Mouse (Mus musculus) CH12.LX (cell line): Measurements from ENCODE around the gene Slc9a9. TPM values are rescaled to one million over a fixed set of nuclear protein-coding genes. Genes with fewer than 3 reads are reported as not detected.

Experiments used
- DNase-seq: peaks from one replicate; pipeline ENCODE4 v3.0.0-alpha.2; 2013; ENCODE audit errors: extremely low read depth
- H3K27ac ChIP-seq: 2 replicates; pipeline ENCODE4 v1.5.1; 2012; ENCODE audit warnings: low read depth, mild to moderate bottlenecking, control low read depth, moderate library complexity; ENCODE audit not compliant: insufficient read depth
- H3K27me3 ChIP-seq: replicated peaks from 2 replicates; pipeline ENCODE3; 2012; ENCODE audit warnings: inconsistent platforms
- H3K36me3 ChIP-seq, 2 experiments: replicated peaks in 1 of 2; 2 replicates each; pipeline versions ENCODE3 to v1.6.1; 2012; ENCODE audit warnings: inconsistent platforms in 1 of 2, low read length in 1 of 2, mild to moderate bottlenecking in 1 of 2, mixed read lengths in 1 of 2, moderate library complexity in 1 of 2; ENCODE audit not compliant: control insufficient read depth in 1 of 2, insufficient read depth in 1 of 2
- H3K4me1 ChIP-seq, 2 experiments: 2 replicates each; pipeline ENCODE4 v1.6.1; 2012; ENCODE audit warnings: inconsistent platforms in 1 of 2, moderate library complexity in 1 of 2; ENCODE audit not compliant: insufficient read depth in 2 of 2, control insufficient read depth in 1 of 2
- H3K4me2 ChIP-seq: 2 replicates; pipeline ENCODE4 v1.6.1; 2012; ENCODE audit warnings: low read depth, mild to moderate bottlenecking, control low read depth; ENCODE audit not compliant: poor library complexity, insufficient read depth, severe bottlenecking
- H3K4me3 ChIP-seq, 3 experiments: fragments of 150-350 bp in 1 of 3; sonication (generic) in 1 of 3; replicated peaks in 1 of 3; 2 replicates each; pipeline versions ENCODE3 to v1.5.1; 2011 to 2012; ENCODE audit warnings: low read depth in 2 of 3, low read length in 2 of 3, mild to moderate bottlenecking in 2 of 3, moderate library complexity in 2 of 3, control low read depth in 1 of 3, improper control_type of control experiment in 1 of 3, inconsistent platforms in 1 of 3, mixed read lengths in 1 of 3; ENCODE audit not compliant: poor library complexity in 1 of 3
- H3K79me2 ChIP-seq: replicated peaks from 2 replicates; pipeline ENCODE4 v1.6.1; 2012; ENCODE audit warnings: mild to moderate bottlenecking, moderate library complexity; ENCODE audit not compliant: control insufficient read depth, poor library complexity, insufficient read depth, severe bottlenecking; ENCODE audit errors: extremely low read depth
- H3K9ac ChIP-seq: 2 replicates; pipeline ENCODE4 v1.6.1; 2012; ENCODE audit warnings: low read depth, mild to moderate bottlenecking, control low read depth, moderate library complexity; ENCODE audit not compliant: insufficient read depth
- H3K9me3 ChIP-seq: replicated peaks from 2 replicates; pipeline ENCODE3; 2012; ENCODE audit warnings: low read length, inconsistent platforms, mixed read lengths
- CHD1 ChIP-seq: IDR thresholded peaks from 2 replicates; pipeline ENCODE4 v1.6.1; 2012; ENCODE audit warnings: low read depth, low read length, improper control_type of control experiment, inconsistent platforms
- CTCF ChIP-seq, 2 experiments: IDR thresholded peaks in 1 of 2; conservative IDR thresholded peaks in 1 of 2; 2 replicates each; pipeline ENCODE4 v1.5.1; 2011 to 2012; ENCODE audit warnings: low read depth in 2 of 2, low read length in 2 of 2, improper control_type of control experiment in 1 of 2, inconsistent platforms in 1 of 2, mild to moderate bottlenecking in 1 of 2, moderate library complexity in 1 of 2
- E2F4 ChIP-seq: IDR thresholded peaks from 2 replicates; pipeline ENCODE4 v1.6.1; 2011; ENCODE audit warnings: low read depth, low read length, improper control_type of control experiment; ENCODE audit not compliant: insufficient replicate concordance
- EP300 ChIP-seq: IDR thresholded peaks from 2 replicates; pipeline ENCODE4 v1.6.1; 2011; ENCODE audit warnings: low read length, improper control_type of control experiment
- GABPA ChIP-seq: IDR thresholded peaks from 2 replicates; pipeline ENCODE4 v1.6.1; 2012; ENCODE audit warnings: low read depth, low read length, improper control_type of control experiment, inconsistent platforms; ENCODE audit not compliant: insufficient replicate concordance
- HCFC1 ChIP-seq: IDR thresholded peaks from 2 replicates; pipeline ENCODE4 v1.6.1; 2012; ENCODE audit warnings: low read depth, mild to moderate bottlenecking, inconsistent platforms, low read length, improper control_type of control experiment
- IRF4 ChIP-seq: IDR thresholded peaks from 2 replicates; pipeline ENCODE4 v1.6.1; 2014; ENCODE audit warnings: low read depth, mild to moderate bottlenecking, inconsistent platforms, low read length, improper control_type of control experiment
- JUND ChIP-seq: conservative IDR thresholded peaks from 2 replicates; pipeline ENCODE4 v1.6.1; 2011; ENCODE audit warnings: low read depth, low read length, improper control_type of control experiment
- MAFK ChIP-seq: IDR thresholded peaks from 2 replicates; pipeline ENCODE4 v1.6.1; 2011; ENCODE audit warnings: low read length, improper control_type of control experiment; ENCODE audit not compliant: insufficient replicate concordance
- MAX ChIP-seq: IDR thresholded peaks from 2 replicates; pipeline ENCODE4 v1.6.1; 2011; ENCODE audit warnings: low read length, improper control_type of control experiment
- MAZ ChIP-seq: IDR thresholded peaks from 2 replicates; pipeline ENCODE4 v1.6.1; 2012; ENCODE audit warnings: low read depth, mild to moderate bottlenecking, inconsistent platforms, low read length, improper control_type of control experiment, moderate library complexity
- MEF2A ChIP-seq: IDR thresholded peaks from 2 replicates; pipeline ENCODE4 v1.6.1; 2014; ENCODE audit warnings: low read depth, mild to moderate bottlenecking, inconsistent platforms, low read length, improper control_type of control experiment, borderline replicate concordance
- MYC ChIP-seq: IDR thresholded peaks from 2 replicates; pipeline ENCODE4 v1.6.1; 2011; ENCODE audit warnings: low read depth, mild to moderate bottlenecking, improper control_type of control experiment, low read length
- POLR2AphosphoS2 ChIP-seq: IDR thresholded peaks from 2 replicates; pipeline ENCODE4 v1.6.1; 2011; ENCODE audit warnings: low read depth, low read length, improper control_type of control experiment
- SIN3A ChIP-seq: IDR thresholded peaks from 2 replicates; pipeline ENCODE4 v1.6.1; 2012; ENCODE audit warnings: low read length, improper control_type of control experiment, inconsistent platforms
- TBP ChIP-seq: conservative IDR thresholded peaks from 2 replicates; pipeline ENCODE4 v1.6.1; 2011; ENCODE audit warnings: low read depth, low read length, improper control_type of control experiment
- TCF12 ChIP-seq: IDR thresholded peaks from 2 replicates; pipeline ENCODE4 v1.6.1; 2014; ENCODE audit warnings: low read depth, mild to moderate bottlenecking, inconsistent platforms, low read length, improper control_type of control experiment
- UBTF ChIP-seq: IDR thresholded peaks from 2 replicates; pipeline ENCODE4 v1.6.1; 2012; ENCODE audit warnings: low read depth, mild to moderate bottlenecking, inconsistent platforms, low read length, improper control_type of control experiment, moderate library complexity
- USF1 ChIP-seq: IDR thresholded peaks from 2 replicates; pipeline ENCODE4 v1.6.1; 2014; ENCODE audit warnings: low read depth, mild to moderate bottlenecking, inconsistent platforms, low read length, improper control_type of control experiment
- USF2 ChIP-seq: conservative IDR thresholded peaks from 2 replicates; pipeline ENCODE4 v1.6.1; 2011; ENCODE audit warnings: low read depth, low read length, improper control_type of control experiment
- ZC3H11A ChIP-seq: IDR thresholded peaks from 2 replicates; pipeline ENCODE4 v1.6.1; 2012; ENCODE audit warnings: low read depth, mild to moderate bottlenecking, inconsistent platforms, low read length, improper control_type of control experiment
- ZKSCAN1 ChIP-seq: IDR thresholded peaks from 2 replicates; pipeline ENCODE4 v1.6.1; 2012; ENCODE audit warnings: low read depth, inconsistent platforms, low read length, improper control_type of control experiment, borderline replicate concordance
- ZMIZ1 ChIP-seq: IDR thresholded peaks from 2 replicates; pipeline ENCODE4 v1.6.1; 2012; ENCODE audit warnings: low read depth, mild to moderate bottlenecking, inconsistent platforms, low read length, improper control_type of control experiment
- ZNF384 ChIP-seq: IDR thresholded peaks from 2 replicates; pipeline ENCODE4 v1.6.1; 2012; ENCODE audit warnings: low read depth, low read length, improper control_type of control experiment, inconsistent platforms
- dilution Hi-C: fragments of 300-500 bp; cut with MboI; formaldehyde crosslinking; loops from 2 replicates; pipeline ENCODE4 v1.14.3; 2020; ENCODE audit warnings: low sequenced_read_pairs; ENCODE audit not compliant: extremely low pct_unique_long_range_greater_than_20kb, extremely low pct_ligation_motif_present
- in situ Hi-C: fragments of 300-500 bp; cut with MboI; formaldehyde crosslinking; loops from 3 replicates; pipeline ENCODE4 v1.14.3; 2019; ENCODE audit warnings: low sequenced_read_pairs, low pct_ligation_motif_present, low pct_unique_long_range_greater_than_20kb, mixed read lengths
- polyA plus RNA-seq: library from polyadenylated mRNA; unstranded; fragments of >175 nt; gene quantifications from 2 replicates; pipeline ENCODE4 v1.2.1, GENCODE M21; 2012; ENCODE audit warnings: low read depth; ENCODE audit not compliant: insufficient read length
- total RNA-seq, 2 experiments: library from RNA; depleted of rRNA; stranded (reverse); fragments of 300-350 nt in 1 of 2; fragments of >200 nt in 1 of 2; gene quantifications; 2 replicates each; pipeline ENCODE4 v1.2.3; 2012 to 2014

Slc9a9 gene
- total and polyA plus RNA-seq, 3 experiments = not detected

DNA sequence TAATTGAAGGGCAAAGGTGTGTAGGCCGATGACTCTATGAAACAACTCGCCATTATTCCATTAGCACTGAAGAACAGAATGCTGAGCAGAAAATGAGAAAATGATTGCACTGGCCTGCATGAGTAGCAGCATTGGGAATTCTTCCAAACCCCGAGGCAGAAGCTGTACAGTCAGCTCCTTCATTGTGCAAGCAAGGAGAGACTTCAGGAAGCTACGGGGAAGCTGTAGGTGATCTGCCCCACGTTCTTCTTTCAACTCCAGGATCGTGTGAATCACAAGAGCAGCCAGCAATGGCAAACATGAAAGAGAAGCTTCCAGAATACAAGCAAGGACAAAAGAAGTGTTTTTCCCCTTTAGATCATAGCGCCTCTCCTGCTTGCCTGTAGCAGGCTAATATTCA lies 538.0 kb downstream of the Slc9a9 start:
- no peaks in the 10 kb centered on the region for H3K79me2 ChIP-seq

DNA sequence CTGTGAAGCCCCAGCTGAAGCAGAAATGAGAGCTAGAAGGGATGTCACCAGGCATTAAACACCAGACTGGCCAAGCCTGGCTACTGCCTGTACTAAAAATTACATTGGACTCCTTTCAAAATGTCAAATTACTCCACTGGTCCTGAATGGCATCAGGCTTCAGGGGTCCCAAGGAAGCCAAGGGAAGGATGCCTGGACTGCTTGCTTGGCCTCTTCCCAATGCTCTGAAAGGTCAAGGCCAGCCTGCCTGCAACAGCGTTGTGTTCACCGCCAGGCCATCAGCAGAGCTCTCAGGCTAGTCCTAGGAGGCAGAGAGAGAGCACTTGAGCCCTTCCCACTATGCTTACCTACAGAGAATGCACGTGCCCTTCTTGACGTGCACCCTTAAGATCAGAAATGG lies 539.0 kb downstream of the Slc9a9 start:
- H3K9ac ChIP-seq = no peak overlapping the region
- no peak overlapping the region for H3K4me3 ChIP-seq
- TF ChIP-seq HCFC1 (no peak), CTCF (conservative IDR thresholded peaks at IDR 0.05 in 1 of 2, IDR thresholded peaks at IDR 0.05 in 1 of 2; ENCODE audit: low read depth in 2 of 2, low read length in 2 of 2) (no peak)
- in situ Hi-C loops = no loop called here
- no peak for DNase-seq
- H3K9me3 ChIP-seq = peaks cover 8% of the 10 kb centered on the region
- H3K4me2 ChIP-seq = no peak overlapping the region
- dilution Hi-C loops = no loop called here
- H3K79me2 ChIP-seq = no peaks in the 10 kb centered on the region
- no peak overlapping the region for H3K27ac ChIP-seq
- no peaks in the 10 kb centered on the region for H3K27me3 ChIP-seq
- H3K36me3 ChIP-seq = no peaks in the 10 kb centered on the region
- no peaks in the 10 kb centered on the region for H3K4me1 ChIP-seq

More for the DNA sequence above, 538.0 kb downstream of the Slc9a9 start:
- Histone ChIP-seq H3K9me3 (peaks cover 9% of the 10 kb centered on the region), H3K4me3 (no peak overlapping the region), H3K27ac (no peak overlapping the region), H3K4me1 (no peaks in the 10 kb centered on the region), H3K36me3 (no peaks in the 10 kb centered on the region), H3K27me3 (no peaks in the 10 kb centered on the region), H3K9ac (no peak overlapping the region), H3K4me2 (no peak overlapping the region)
- TF ChIP-seq TBP (no peak), POLR2AphosphoS2 (no peak), MEF2A (no peak), ZKSCAN1 (no peak), SIN3A (no peak), ZNF384 (no peak), USF2 (no peak), USF1 (no peak), MAZ (no peak), UBTF (no peak), IRF4 (no peak), MYC (no peak), EP300 (no peak)
- no peak for DNase-seq
- in situ Hi-C loops (no loop called here), dilution Hi-C loops (no loop called here)

GRCm38 (mm10) chr9:95220009-95220408 lies 550.3 kb downstream of the Slc9a9 start:
- H3K9ac ChIP-seq = no peak overlapping the region
- dilution Hi-C loops = no loop called here
- TF ChIP-seq GABPA (no peak), E2F4 (no peak), MAZ (no peak), EP300 (no peak), MAFK (no peak), SIN3A (no peak), JUND (no peak), UBTF (no peak), ZKSCAN1 (no peak), MEF2A (no peak), CTCF (conservative IDR thresholded peaks at IDR 0.05 in 1 of 2, IDR thresholded peaks at IDR 0.05 in 1 of 2; ENCODE audit: low read depth in 2 of 2, low read length in 2 of 2) (no peak), ZMIZ1 (no peak), CHD1 (no peak), MAX (no peak), TCF12 (no peak), USF2 (no peak), ZC3H11A (no peak)
- TF ChIP-seq, all 38 proteins: peak for 0
- Histone ChIP-seq H3K27ac (no peak overlapping the region), H3K4me2 (no peak overlapping the region), H3K4me1 (no peaks in the 10 kb centered on the region), H3K79me2 (no peaks in the 10 kb centered on the region), H3K4me3 (no peak overlapping the region), H3K9me3 (peaks cover 6% of the 10 kb centered on the region), H3K36me3 (no peaks in the 10 kb centered on the region), H3K27me3 (no peaks in the 10 kb centered on the region)
- DNase-seq = no peak
- in situ Hi-C loops = no loop called here
